Mouse (Mus musculus) gastrocnemius, postnatal 36 days (tissue): ENCODE measurements around the gene Prpf3. TPM values are rescaled to one million over a fixed set of nuclear protein-coding genes. Genes with fewer than 3 reads are reported as not detected.
"Not testable (repeated sequence)": the region's sequence is repeated elsewhere in the genome, so short reads cannot be mapped to it uniquely, and the experiment has no call there.

Experiments used
- DNase-seq, 2 experiments: peaks; one replicate each; pipeline ENCODE4 v3.0.0; 2022
- intact Hi-C: fragments of 180-260 bp; cut with DNase I; formaldehyde crosslinking; loops from one replicate; pipeline ENCODE4 v1.15.1; 2025
- total RNA-seq, 2 experiments: library from RNA; stranded (reverse); gene quantifications; 2 replicates each; pipeline ENCODE4 v1.2.3; 2021

Gene Prpf3
- total RNA-seq, 2 experiments from 2014 or later = 12.5 to 14.5 TPM

- no peak for DNase-seq
- intact Hi-C loops = loop anchor here (5.0 kb wide), 1 partner anchor 52 kb away; no protein-coding TSS in a partner anchor
Observed at GRCm38 (mm10) chr3:95829053-95829452, 26.6 kb downstream of the Prpf3 start.

- intact Hi-C loops = loop anchor here (5.0 kb wide), 1 partner anchor 49 kb away; no protein-coding TSS in a partner anchor
- DNase-seq = no peak
Observed at GRCm38 (mm10) chr3:95826275-95826674, 29.4 kb downstream of the Prpf3 start.

- DNase-seq = no peak
- intact Hi-C loops = no loop called here
Observed at GRCm38 (mm10) chr3:95820046-95821010, 35.4 kb downstream of the Prpf3 start.

GRCm38 (mm10) chr3:95819351-95819985 is 36.2 kb downstream of the Prpf3 start:
- intact Hi-C loops = no loop called here
- DNase-seq = peak; percentile 99 to 100

GRCm38 (mm10) chr3:95818571-95819288 is 37.0 kb downstream of the Prpf3 start, which contains the start of gene Rprd2:
TSS of gene Rprd2 (minus strand) at chr3:95818863.
- intact Hi-C loops = no loop called here
- peak; percentile 62 to 77 for DNase-seq

- DNase-seq = peak; percentile 7 to 47
- intact Hi-C loops = no loop called here
Observed at GRCm38 (mm10) chr3:95818026-95818511, 37.6 kb downstream of the Prpf3 start.

GRCm38 (mm10) chr3:95816681-95817080 is 39.0 kb downstream of the Prpf3 start:
- intact Hi-C loops = no loop called here
- no peak for DNase-seq

GRCm38 (mm10) chr3:95808384-95808783 is 47.3 kb downstream of the Prpf3 start:
- intact Hi-C loops = no loop called here
- DNase-seq = no peak

GRCm38 (mm10) chr3:95807630-95808029 is 48.1 kb downstream of the Prpf3 start:
- intact Hi-C loops, DNase-seq: not testable (repeated sequence)

GRCm38 (mm10) chr3:95806677-95807076 is 49.0 kb downstream of the Prpf3 start:
- intact Hi-C loops = no loop called here
- no peak for DNase-seq

- intact Hi-C loops = no loop called here
Observed at GRCm38 (mm10) chr3:95803851-95804250, 51.8 kb downstream of the Prpf3 start.

GRCm38 (mm10) chr3:95798756-95799155 is 56.9 kb downstream of the Prpf3 start:
- DNase-seq = no peak
- intact Hi-C loops = no loop called here

More at GRCm38 (mm10) chr3:95803851-95804250, 51.8 kb downstream of the Prpf3 start:
- DNase-seq = no peak

GRCm38 (mm10) chr3:95794299-95794698 is 61.4 kb downstream of the Prpf3 start:
- DNase-seq = no peak
- intact Hi-C loops = no loop called here

- no peak for DNase-seq
- intact Hi-C loops = no loop called here
Observed at GRCm38 (mm10) chr3:95793662-95794061, 62.0 kb downstream of the Prpf3 start.

GRCm38 (mm10) chr3:95785501-95785900 is 70.2 kb downstream of the Prpf3 start:
- intact Hi-C loops = no loop called here
- DNase-seq = no peak

Other genes starting within 250 kb of the Prpf3 start
- gene Ensa, start 230.9 kb downstream of the Prpf3 start, total RNA-seq = 10 to 100 TPM; 85.6 to 96.1 TPM
- gene Mcl1, start 197.1 kb downstream of the Prpf3 start, total RNA-seq = 100 to 1,000 TPM; 109 to 130 TPM
- 10 to 100 TPM; 25.7 to 41.2 TPM for gene Adamtsl4, start 168.0 kb downstream of the Prpf3 start, total RNA-seq
- 10 to 100 TPM; 14.3 to 28.4 TPM for gene Ecm1, start 116.3 kb downstream of the Prpf3 start, total RNA-seq
- gene Tars2, start 95.7 kb downstream of the Prpf3 start, total RNA-seq = 10 to 100 TPM; 28.0 to 28.7 TPM
- 10 to 100 TPM; 27.8 to 36.1 TPM for gene Rprd2, start 37.0 kb downstream of the Prpf3 start, total RNA-seq
- 100 to 1,000 TPM; 289 to 304 TPM for gene Mrps21, start 15.6 kb upstream of the Prpf3 start, total RNA-seq
- gene Ciart, start 26.4 kb upstream of the Prpf3 start, total RNA-seq = 1 to 10 TPM; 4.4 to 7.9 TPM
- gene BC028528, start 36.1 kb upstream of the Prpf3 start, total RNA-seq = 1 to 10 TPM; 1.8 to 4.0 TPM
- 10 to 100 TPM; 41.7 to 48.0 TPM for gene Aph1a, start 38.1 kb upstream of the Prpf3 start, total RNA-seq
- 10 to 100 TPM; 71.9 to 92.1 TPM for gene Car14, start 48.8 kb upstream of the Prpf3 start, total RNA-seq
- 10 to 100 TPM; 67.1 to 71.1 TPM for gene Anp32e, start 73.4 kb upstream of the Prpf3 start, total RNA-seq
- 10 to 100 TPM; 17.6 to 23.6 TPM for gene Plekho1, start 140.1 kb upstream of the Prpf3 start, total RNA-seq
- 10 to 100 TPM; 13.4 to 17.5 TPM for gene Vps45, start 202.6 kb upstream of the Prpf3 start, total RNA-seq
- 10 to 100 TPM; 46.6 to 49.0 TPM for gene Otud7b, start 248.6 kb upstream of the Prpf3 start, total RNA-seq